Mouse (Mus musculus) frontal cortex, adult 2 months (tissue): ENCODE measurements around the gene Rab19. TPM values are rescaled to one million over a fixed set of nuclear protein-coding genes. Genes with fewer than 3 reads are reported as not detected.
A peak's percentile ranks its signal among the peaks of the same experiment; 100 is the strongest.
"Not testable (repeated sequence)": the region's sequence is repeated elsewhere in the genome, so short reads cannot be mapped to it uniquely, and the experiment has no call there.

ENCODE experiments used
- DNase-seq, 2 experiments: peaks; one replicate each; pipeline ENCODE4 v3.0.0; 2022; ENCODE audit warnings: low spot score in 1 of 2; ENCODE audit errors: extremely low spot score in 1 of 2
- polyA plus RNA-seq: library from polyadenylated mRNA; depleted of rRNA; stranded (reverse); fragments of >200 nt; gene quantifications from 2 replicates; pipeline ENCODE4 v1.2.3, GENCODE M21; 2012; rRNA removed

The Rab19 gene
- polyA plus RNA-seq, result 0.22 and 0.27 TPM in 2 replicates

GRCm38 (mm10) chr6:39381125-39381880 lies at the start of gene Rab19:
Gene Rab19, plus strand, starts transcription at chr6:39381175.
- no peak for DNase-seq

DNA sequence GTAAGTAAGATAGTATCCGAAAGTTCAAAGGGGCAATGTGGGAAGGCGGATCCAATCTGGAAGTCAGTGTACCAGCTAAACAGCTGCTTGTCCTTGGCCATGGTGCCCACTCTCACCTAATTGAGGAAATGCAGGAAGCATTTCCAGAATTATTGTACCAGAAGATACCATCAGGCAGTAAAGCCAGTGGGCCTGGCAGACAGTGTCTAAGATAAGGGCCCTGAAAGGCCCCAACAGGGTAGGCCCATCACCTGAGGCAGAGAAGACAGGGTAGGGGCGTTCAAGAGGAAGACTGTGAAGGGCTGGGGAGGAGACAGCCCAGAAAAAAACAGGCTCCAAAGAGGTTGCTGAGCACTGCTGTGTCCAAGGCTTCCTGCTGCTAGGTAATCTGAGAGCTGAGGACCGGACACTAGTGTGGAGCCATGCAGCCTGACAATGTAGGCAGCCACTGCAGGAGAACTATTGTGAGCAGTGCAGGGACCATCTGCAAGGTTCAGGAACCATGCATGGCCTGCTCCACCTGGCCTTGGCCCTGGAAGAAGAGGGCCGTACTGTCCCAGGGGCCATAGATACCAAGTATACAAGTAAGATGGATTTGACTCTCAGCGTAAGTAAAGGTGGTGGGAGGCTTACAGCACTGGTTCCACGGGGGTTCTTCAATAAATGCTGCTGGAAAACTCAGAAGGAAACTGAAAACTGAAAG lies 48.8 kb upstream of the Rab19 start:
- DNase-seq, result no peak

DNA sequence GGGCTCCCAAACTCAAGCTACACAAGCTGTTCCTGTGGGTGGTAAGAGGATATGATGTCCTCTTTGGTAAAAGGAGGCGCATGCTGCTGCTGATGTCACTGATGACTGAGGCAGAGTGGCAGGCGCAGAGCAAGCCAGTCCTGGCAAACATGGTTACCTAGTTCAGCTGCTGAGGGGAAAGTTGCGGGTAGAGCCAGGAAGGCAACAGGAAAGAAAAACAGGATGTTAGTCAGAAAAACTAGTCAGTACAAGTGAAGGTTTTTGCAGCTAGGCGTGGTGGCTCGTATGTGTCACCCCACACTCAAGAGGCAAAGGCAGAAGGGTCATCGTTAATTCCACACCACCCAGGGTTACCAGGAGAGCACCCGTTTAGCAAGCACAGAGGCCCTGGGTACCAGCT lies 46.8 kb upstream of the Rab19 start:
- no peak for DNase-seq

- DNase-seq, result no peak
These were observed 46.1 kb upstream of the Rab19 start for GRCm38 (mm10) chr6:39334873-39335272.

GRCm38 (mm10) chr6:39338359-39338758 lies 42.6 kb upstream of the Rab19 start:
- DNase-seq, result no peak

DNA sequence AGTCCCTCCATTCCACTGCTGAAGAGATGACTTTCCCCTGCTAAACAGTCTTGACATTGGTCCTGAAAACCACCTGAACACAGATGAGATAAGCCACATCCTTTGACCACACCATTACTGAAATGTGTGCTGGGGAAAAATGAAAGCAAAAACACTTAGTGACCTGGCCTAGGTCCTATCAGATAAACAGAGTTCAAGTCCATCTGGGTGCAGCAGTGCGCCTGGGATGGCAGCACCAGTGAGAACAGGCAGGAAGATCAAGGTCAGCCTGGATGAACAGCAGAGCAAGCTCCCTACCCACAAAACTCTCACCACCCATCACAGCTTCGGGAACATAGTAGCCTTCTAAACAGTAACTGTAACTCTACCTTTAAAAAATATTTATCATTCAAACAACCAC lies 39.2 kb upstream of the Rab19 start:
- DNase-seq, result no peak

DNA sequence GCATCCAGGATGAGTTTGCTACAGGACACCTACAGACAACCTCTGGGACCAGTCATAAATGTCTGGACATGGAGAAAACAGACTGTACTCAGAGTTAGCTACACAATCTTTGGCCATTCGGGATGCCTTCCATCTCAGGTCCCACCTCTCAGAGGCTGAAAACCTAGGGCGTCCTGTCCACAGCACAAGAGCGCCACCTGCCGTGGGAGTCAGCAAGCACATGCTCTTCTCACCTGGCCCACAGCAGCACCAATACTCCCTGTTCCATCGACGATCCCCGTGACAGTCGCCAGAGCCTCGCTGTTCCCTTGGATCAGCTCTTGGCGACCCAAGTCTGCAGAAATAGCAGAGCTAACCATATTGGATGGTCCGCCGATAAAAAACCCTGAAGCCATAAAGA lies 37.0 kb upstream of the Rab19 start:
- DNase-seq, result peak; percentile 69 to 89

- no peak for DNase-seq
These were observed 35.5 kb upstream of the Rab19 start for GRCm38 (mm10) chr6:39345430-39345829.

GRCm38 (mm10) chr6:39346991-39347501 lies 33.9 kb upstream of the Rab19 start:
- DNase-seq, result no peak

GRCm38 (mm10) chr6:39347880-39348814 lies 32.8 kb upstream of the Rab19 start:
- no peak for DNase-seq

GRCm38 (mm10) chr6:39348946-39349345 lies 32.0 kb upstream of the Rab19 start:
- no peak for DNase-seq

GRCm38 (mm10) chr6:39359207-39359606 lies 21.8 kb upstream of the Rab19 start:
- DNase-seq, result not testable (repeated sequence)

- no peak for DNase-seq
These were observed 18.3 kb upstream of the Rab19 start for GRCm38 (mm10) chr6:39362684-39363083.

- no peak for DNase-seq
These were observed 11.3 kb upstream of the Rab19 start for GRCm38 (mm10) chr6:39369631-39370030.

DNA sequence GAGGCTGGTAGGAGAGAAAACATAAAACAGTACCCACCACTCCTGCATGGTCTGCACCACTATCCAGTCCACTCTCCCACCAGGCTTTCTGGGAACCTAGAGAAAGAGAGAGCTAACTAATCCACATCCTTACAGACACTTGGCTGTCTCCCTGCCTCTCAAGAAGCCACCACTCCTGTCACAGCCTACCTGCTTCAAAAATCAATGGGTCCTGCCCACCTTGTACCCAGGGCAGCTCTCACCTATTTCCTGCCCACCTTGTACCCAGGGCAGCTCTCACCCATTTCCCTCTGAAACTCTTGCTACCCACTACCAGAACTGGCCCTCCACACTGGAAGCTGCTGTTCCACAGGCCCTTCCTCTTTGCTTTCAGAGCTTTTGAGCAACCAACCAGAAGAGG lies 8.9 kb upstream of the Rab19 start:
- DNase-seq, result no peak

DNA sequence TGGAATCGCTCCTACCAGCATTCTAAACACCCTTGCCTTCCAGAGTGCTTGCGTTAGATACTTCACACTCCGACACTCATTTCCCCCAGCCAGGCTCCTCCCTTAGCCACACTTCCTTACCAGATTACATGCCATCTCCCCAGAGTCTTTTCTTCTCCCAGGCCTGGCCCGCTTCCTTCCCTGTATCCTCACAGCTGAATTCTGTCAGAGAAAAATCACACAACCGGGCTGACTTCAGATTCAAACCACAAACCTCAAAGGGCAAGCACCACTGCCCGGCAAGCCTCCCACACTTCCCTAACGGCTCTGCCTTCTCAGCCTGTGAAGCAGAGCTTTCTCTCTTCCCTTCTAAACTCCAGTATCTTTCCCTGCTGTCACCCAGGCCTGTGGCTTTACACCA lies 8.2 kb upstream of the Rab19 start:
- no peak for DNase-seq

GRCm38 (mm10) chr6:39373301-39373955 lies 7.5 kb upstream of the Rab19 start:
- no peak for DNase-seq

DNA sequence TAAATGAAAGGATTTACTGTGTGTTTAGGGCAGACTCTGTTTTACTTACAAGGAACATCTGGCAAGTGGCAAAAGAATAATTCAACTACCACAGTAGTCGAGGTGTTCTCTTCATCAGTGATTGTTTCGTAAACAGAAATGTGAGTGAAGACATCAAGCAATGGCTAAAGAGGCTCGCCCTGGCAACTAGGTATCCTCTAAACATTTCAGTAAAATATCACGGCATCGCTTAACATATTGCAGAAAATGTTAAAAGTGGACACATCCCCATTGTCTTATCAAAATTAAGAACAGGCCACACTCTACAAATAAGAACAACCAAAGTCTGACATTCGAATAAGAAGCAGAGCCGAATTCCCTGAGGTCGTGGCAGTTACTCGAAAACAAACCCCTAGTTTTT lies 4.2 kb upstream of the Rab19 start:
- DNase-seq, result no peak

- DNase-seq, result peak; percentile 73 to 91
These were observed 3.6 kb upstream of the Rab19 start, which contains the start of gene Slc37a3 for GRCm38 (mm10) chr6:39377311-39377827. Gene Slc37a3, minus strand, starts transcription at chr6:39377675.
